Mouse (Mus musculus) T-cell, adult 2 months (primary cell): ENCODE measurements at regions not wholly inside any gene's neighbourhood (a gene's known extent, or its start where the extent isn't known, plus 50 kb on each side); places are given as distances from the start of the nearest gene placed in this dataset.

Source experiments
- DNase-seq: peaks from one replicate; pipeline ENCODE4 v3.0.0; 2022; ENCODE audit warnings: low spot score

- DNase-seq: no peak
These were observed 54.8 kb upstream of the Peli1 start for GRCm38 (mm10) chr11:21036161-21036916.

GRCm38 (mm10) chr11:21037267-21037906, 53.7 kb upstream of the Peli1 start:
- no peak for DNase-seq

- DNase-seq: no peak
These were observed 49.9 kb upstream of the Peli1 start for GRCm38 (mm10) chr11:21041201-21041600.
